Mouse (Mus musculus): ENCODE measurements around the gene Tmem88.

The Tmem88 gene

DNA sequence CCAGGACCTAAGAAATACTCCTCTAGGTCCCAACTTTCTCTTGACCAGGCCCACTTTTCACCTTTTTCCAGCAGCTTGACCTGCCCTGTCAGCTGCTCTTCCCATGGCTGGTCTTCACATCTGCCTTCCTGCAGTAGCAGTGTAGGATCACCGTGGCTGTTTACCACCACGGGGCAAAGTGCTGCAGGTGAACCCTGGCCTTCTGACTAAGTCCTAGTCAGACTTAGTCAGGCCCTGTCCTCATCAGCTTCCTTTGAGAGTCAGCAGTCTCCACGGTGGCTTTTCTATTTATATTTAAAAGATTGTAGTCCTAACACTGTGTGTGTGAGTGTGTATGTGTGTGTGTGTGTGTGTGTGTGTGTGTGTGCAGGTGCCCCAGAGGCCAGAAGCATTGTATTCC is 20.3 kb downstream of the Tmem88 start:
- no peak for DNase-seq

DNA sequence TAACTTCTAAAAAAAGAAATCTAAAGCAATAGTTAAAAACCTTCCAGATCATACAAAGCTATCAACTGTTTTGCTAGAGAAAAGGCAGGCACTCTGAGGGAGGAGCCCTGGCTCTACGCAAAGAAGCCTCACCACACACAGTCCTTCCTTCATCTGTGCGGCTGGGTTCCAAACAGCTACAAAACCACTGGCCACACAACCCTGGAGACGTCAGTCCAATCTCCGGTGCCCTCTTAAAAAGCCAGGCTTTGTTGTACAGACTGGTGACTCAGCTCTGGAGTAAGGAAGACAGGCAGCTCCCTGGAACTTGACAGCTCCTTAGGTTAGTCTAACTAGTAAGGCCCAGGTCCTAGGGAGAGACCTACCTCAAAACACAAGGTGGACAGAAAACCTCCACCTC is 22.4 kb downstream of the Tmem88 start:
- no peak for DNase-seq

DNA sequence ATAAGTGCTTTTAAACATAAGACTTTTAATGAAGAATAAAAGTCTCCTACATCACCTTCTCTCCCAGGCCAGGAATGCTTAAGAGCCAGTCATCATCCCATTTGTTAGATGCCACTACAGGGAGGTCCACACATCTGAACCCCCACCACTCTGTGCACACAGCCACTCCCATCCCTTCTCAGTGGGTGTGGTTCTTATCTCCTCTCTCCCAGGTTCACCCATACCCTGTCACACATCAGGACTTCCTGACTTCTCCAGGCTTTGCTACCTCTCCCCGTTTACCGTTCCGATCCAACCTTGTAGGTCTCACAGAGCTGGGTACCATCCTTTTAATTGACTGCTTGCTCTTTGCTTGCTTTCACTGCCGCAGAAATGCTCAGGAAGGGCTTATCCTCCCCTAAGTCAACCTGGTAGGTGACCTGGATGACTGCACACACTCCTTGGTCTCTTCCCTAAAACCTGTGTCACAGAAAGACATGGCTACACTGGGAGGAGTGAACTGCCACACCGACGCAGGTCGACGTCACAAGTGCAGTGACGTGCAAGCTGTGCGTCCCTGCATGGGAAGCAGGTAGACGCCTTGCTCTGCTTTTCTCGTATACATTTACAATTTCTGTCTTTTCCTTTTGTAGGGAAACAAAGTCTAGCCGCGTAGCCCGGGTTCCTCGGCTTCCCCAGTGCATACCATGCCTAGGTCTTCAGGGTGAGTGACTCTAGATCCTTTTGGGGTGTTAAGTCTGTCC is 24.6 kb downstream of the Tmem88 start:
- DNase-seq = no peak

DNA sequence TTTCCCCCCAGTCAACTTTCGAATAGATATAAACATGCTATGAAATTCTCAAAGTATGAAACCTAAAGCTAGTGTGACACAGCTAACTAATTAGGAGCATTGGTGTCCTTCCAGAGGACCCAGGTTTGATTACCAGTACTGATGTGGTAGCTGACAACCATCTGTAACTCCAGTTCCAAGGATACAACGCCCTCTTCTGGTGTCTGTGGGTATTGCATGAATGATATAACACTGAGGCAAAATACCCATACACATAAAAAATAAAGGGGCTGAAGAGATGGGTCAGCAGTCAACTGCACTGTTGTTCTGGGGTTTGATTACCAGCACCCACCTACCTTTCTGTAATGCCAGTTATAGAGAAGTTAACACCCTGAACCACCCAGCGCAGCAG is 25.3 kb downstream of the Tmem88 start:
- no peak for DNase-seq

DNA sequence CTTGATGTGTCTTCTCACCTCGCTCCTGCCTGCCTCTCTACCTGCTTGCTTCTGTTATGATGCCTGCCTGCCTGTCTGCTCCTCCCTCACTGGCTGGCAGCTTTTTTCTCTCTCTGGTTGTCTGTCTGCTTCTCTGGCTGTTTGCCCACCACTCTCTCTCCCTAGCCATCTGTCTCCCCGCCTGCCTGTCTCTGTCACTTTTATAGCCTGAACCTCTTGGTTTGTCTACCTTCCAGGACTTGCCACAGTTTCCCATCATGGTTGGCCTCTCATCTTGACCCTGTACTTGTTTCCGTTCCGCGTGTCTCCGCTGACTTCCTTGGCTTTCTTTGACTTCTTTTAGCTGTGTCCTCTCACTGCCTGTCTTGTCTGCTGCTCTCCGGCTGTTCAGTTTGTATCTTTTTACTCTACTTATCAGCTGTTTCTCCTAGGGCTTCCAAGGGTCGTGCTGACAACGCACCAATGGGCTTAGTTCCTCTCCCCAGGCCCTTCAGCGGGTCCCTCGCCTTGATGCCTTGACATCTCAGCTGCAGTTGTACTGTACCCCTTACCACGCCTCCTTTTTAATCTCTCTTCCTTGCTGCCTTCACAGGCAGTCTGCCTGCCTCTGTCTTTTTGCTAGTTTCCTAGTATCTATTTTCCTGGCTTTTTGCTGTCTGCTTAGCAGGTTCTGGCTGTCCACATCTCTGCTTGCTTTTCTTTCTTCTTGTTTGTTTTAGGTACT is 25.8 kb downstream of the Tmem88 start:
- no peak for DNase-seq

DNA sequence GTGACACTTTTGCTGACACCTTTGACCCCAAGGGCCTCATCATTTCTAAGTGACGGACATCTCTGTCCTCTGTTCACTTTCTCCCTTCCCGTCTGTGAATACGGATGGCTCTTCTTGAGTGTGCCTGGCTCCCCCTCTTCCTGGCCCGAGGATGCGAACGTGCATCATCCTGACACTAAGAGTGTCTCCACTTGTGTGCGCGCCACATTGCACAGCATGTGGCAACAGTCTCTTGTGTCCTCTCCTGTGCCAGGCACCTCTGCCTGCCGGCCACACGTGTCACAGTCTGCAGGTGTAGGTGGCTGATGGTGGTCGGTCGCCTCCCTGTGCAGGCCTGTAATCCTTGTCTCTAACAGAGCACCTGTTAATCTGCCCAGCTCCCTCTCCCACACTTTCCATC is 26.4 kb downstream of the Tmem88 start:
- DNase-seq = no peak

DNA sequence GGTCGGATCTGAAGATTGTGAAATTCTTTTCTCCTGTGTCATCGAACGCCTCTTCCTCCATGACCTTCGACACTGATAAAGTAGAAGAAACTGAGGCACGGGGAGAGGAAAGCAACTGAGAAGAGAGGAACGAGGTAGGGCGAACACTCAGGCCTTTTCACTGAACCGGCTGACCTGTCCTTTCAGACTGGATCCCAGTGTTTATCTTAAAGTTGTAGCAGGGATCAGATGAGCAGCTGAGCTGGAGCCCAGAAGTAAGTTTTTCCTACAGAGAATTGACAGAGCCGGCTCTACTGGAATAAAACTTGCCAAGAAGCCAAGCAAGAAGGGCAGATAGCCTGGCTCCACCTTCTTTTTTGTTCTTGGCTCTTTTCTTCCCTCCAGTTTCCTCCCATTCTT is 27.2 kb downstream of the Tmem88 start:
- no peak for DNase-seq

DNA sequence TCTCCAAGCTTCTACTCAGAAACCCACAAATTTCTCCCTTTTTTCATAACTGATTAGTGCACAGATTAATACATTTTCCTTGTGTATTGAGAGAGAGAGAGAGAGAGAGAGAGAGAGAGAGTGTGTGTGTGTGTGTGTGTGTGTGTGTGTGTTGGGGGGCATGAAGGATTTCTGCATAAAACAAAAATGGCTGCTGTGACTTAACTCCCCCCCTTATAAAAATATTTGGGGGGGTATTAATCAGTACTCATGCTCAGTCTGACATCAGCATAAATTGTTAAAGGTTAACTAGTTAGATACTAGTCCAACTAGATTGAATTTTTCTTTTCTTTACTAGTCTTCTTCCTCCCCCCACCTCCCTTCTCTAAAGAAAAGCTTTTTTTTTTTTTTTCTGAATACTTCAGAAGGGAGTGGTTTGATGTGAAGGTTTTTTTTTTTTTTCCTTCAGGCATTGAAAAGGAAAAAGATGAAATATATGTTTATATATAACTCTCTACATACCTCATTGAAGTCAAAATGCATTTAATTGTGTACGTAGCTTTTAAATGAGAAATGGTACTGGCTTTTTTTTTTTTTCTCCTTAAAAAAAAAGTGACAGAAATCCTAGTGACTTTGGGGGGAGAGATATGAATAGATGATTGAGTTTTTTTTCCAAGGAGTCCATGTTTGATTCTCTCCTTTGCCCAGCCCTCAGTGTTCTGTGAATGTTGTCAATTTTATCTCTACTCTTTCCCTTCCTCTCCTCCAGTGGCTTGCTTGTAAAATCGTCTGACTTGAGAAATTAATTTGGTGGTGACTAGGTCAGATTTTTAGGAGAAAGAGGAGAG is 27.8 kb downstream of the Tmem88 start:
- DNase-seq = no peak

DNA sequence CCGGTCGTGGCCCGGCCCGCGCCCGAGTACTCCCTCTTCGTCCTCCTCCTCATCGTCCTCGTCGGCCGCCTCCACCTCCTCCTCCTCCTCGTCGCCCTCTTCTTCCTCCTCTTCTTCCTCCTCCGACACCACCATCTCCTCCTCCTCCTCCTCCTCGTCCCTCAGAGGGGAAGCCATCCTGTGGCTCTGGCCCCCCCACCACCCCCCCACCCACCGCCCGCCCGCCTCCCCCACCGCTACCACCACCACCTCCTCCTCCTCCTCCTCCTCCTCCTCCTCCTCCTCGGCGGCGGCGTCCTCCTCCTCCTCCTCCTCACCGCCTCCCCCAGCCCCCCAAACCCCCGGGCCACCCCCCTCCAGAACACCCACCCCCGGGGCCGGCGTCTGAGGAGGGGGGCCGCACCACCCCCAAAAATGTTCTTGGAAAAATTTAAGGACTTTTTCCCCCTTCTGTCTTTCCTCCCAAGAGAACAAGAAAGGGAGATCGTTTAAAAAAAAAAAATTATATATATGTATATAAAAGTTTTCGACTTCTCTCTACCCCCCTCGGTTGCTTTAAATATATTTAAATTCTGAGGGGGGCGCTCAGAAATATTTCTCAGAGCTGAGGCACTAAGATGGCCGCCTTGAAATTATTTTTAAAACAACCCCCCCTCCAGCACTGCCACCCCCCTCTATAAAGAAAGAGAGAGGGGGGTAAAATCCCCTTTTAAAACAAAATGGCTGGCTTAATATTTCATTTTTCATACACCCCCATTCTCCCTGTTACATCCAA is 28.6 kb downstream of the Tmem88 start, which contains the start of gene Chd3:
Chd3 (minus strand) TSS at position 192 of the 775 bp plus-strand sequence.
- DNase-seq = no peak

DNA sequence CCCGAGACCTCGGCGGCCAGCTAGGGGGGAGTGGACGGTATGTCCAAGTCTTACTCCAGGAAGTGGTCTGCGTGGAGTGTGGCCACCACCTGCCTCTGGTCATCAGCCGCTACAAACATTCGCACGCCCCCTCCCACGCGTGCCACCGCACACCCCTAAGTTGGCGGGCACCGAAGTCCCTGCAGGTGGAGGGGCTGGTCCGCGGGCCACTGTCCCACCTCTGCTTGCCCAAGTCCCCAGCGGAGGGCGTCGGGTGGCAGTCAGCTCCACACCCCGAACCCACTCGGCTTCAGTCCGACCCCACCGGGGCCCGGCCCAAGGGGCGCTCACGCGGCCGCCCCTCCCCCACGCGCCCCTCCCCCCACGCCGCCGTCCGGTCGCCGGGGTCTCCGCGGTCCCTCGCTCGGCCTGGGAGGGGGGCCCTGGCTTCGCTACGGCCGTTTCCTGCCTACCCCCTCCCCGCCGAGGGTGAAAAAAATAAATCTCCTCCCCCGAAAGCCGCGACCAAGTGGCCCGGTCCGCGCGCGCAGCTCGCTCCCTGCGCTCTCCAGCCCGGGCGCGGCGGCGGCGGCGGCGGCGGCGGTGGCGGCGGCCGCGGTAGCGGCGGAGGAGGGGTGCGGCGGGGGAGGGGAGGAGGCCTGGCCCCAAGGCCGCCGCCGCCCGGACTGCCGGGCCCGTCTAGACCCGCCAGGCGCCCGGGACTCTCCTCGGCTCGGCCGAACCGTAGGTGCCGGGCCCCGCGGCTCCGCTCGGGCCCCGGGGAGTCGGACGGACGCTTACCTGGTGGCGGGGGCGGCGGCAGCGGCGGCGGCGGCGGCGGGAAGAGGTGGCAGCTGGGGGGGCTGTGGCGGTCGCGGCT is 29.4 kb downstream of the Tmem88 start:
- peak; percentile 97 for DNase-seq

DNA sequence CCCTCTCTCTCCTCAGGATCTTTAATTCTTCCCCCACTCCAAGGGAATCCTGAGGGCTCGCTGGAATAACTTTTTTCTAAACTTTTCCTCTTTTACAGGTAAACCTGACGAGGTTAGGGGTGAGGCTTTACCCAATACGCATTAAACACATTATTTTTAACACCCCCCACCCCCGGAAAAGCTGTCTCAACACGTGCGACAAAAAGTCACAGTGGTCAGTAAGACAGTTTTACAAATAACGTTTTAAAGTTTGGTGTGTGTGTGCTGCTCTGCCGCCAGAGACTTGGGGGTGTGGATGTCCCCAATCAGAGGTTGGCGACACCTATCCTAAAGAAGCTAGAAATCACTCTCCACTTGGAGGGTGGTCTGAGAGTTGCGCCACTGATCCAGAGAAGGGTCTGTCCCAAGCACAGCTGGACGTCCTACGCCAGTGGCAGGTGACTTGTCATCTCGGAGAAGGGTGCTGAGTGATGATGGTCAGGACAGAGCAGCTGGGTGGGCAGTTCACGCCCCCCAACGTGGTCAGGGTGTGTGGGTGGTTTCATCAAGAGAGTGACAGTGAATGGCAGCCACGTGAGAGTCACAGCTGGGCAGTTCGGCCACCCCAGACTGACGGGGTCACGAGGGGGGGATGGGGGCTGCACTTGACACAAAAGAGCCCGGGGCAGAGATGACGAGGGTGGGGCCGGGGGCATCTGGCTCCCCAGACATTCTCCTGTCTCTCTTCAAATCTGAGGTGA is 30.2 kb downstream of the Tmem88 start:
- peak; percentile 97 for DNase-seq

DNA sequence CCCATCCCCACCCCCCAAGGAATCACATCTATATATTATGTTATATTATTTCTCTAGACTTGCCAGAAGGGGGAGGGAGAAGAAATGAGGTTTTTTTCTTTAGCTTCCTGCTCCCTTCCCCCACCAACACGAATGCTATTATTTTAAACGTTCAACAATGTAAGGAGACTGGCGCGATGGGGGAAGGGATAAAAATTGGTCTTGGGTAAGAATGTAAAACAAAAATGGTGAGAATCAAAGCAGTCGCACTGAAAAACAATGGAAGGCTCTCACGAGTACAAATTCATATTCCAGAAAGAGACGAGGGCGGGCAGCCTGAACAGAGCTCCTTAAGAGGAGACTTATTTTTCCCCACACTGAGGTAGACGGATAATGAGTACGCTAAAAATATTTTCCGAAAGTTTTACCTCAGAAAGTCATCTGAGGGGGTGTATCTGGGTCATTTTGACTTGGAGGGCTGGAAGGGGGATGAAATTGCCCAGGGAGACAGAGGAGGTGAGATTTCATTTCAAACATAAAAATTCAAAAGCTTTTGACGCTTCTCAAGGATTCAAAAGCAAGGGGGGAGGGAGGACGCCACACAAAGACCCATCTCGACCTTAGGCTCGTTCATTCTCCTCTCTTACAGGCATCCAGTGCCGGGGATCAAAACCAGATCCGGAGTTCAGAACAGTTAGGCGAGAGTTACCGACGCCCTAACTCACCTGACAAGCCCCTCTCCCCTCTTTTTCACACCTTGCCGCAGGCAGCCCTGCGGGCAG is 31.0 kb downstream of the Tmem88 start:
- peak; percentile 93 for DNase-seq

DNA sequence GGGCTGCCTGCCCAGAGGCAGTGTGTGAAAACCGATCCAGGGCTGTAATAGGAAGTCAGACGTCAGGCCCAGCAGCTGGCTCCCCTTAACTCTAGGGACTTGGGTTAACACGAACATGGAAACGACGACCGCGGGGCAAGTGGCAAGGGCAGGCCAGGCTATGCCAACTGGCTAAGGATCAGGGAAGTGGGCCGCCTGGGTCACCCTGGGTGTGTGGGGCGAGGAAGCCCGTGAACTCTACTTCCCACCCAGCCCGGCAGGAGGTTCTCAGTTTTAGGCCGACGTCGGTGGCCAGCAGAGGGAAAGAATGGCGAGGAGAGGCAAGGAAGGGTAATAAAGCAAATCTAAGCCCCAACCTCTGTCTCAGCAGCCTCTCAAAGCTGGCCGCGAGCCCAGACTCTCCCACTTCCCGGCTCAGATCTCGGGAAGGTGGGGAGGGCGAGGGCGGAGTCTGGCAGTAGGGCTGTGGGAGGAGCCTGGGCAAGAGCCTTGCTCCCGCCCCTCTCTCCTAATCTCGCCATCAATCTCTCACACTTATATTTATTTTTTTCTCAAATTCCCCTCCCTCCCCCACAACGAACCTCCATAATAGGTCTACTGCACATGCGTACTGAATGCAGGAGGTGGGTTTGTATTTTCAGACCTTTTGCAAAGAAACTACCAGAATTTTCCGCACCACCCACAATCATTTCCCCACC is 31.7 kb downstream of the Tmem88 start:
- DNase-seq = peak; percentile 99

DNA sequence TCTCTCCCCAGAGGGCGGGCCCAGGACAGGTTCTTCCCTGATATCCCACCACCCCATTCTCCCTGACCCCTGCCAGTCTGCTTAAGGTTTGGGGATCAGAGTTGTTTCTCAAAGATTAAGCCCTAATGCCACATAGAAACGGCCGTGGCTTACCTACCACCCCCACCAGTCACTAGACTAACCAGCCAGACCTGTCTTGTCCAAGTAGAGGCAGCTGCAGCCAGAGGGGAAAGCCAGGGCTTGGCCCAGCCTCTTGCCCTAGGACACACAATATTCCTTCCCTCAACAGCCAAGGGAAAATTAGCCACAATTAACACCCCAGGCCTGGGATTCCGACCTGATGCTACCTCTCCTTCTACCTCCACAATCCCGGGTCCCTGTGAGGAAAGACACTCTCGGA is 32.3 kb downstream of the Tmem88 start:
- no peak for DNase-seq

DNA sequence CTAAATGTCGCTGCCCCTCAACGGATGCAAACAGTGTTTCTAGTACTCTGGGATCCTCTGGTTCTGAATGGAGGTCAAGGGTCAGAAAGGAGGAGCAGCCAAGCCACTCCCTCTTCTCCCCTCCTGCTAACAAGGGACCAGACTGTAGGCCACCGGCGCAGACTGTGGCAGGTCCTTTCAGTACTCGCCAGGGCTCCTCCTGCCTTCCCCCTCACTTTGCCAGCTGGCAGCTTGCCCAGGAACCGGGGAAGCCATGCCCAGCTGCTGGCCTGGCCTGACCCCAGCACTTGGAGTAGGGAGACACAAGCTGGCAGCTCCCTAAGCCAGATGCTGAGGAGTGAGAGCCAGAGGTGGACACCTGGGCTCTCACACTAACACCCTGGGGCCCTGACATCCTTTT is 33.1 kb downstream of the Tmem88 start:
- DNase-seq = peak; percentile 100

DNA sequence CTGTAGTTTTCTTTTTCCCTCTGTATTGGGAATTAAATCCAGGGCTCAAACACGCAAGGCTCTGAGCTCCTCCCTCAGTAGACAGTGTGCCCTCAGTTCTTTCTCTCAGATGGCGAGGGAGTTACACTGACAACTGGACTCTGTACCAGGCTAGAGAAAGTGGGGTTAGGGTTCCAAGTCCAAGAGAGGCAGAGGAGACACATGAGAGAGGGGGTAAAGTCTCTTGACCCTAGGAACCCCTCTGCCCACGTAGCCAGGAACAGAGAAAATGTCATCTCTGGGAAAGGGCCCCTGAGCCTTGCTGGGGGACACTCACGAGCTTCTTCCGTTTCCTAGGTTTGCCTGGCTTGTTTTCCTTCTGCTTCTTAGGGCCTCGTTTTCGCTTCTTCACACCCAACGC is 33.7 kb downstream of the Tmem88 start:
- no peak for DNase-seq

DNA sequence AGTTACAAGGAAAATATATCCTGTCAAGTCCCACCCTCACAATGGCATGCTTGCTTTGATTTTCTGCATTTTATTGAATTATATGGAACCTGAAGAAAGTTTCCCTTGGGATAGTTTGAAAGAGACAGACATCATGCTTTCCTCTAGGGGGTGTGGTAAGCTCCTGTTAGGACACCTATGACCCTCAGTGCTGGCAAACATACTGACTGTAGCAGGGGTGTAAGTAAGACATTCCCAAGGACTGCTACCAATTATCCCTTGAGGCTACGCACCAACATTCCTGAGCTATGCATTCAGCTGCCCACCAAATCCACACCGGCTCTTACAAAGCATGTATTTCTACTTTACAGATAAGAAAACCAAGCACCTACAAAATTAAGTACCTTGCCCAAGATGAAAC is 35.6 kb downstream of the Tmem88 start:
- no peak for DNase-seq

DNA sequence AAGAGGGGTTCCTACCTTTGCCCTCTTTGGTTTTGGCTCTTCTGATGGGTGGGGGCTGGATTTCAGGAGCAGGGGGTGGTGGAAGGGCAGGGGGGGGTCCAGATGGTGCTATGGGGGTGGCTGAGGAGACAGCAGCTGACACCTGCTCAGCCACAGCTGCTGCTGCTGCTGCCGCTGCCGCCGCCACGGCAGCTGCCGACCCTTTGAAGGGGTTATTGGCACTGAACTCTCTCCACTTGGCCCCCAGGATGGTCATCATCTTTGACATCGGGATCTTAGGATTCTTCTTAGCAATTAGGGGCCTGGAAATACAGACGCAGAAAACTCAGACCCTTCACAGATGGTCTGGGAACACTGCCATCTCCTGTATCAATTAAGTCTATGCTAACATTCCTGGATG is 36.0 kb downstream of the Tmem88 start:
- no peak for DNase-seq

DNA sequence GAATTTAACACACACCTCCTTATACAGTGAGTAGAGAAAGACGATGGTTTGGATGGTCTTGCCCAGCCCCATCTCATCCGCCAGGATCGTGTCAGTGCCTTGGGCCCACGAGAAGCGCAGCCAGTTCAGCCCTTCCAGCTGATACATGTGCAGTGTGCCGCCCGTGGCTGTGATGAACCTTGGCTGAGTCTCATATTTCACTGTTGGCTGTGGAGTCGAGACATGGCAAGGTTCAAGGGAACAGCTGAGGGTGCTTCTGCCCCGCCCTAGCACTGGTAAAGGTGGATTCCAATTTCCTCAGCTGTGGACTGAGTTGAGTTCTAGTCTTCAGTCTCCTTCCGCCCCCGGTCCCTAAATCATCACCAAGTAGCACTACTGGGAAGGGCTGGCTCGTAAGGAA is 40.3 kb downstream of the Tmem88 start:
- DNase-seq = no peak

DNA sequence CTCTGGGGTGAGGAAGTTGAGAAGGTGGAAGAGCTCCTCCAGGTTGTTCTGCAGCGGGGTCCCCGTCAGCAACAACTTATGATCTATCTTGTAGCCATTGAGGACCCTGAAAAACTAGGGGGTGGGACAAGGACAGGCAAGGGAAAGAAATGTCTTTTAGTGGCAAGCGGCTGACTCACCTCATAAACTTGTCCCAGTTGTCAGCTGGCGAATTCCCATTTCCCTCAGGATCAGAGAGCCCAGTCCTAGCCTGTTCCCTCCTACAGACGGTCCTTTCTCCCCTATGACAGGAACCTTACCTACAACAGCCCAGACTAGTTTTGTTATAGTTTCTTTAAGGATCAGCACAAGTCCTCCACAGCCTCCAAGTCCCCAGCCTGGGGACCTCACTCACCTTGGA is 41.5 kb downstream of the Tmem88 start:
- DNase-seq = no peak
